Mouse (Mus musculus) CH12.LX (cell line): ENCODE measurements at regions not wholly inside any gene's neighbourhood (a gene's known extent, or its start where the extent isn't known, plus 50 kb on each side); places are given as distances from the start of the nearest gene placed in this dataset.

Source experiments
- DNase-seq: peaks from one replicate; pipeline ENCODE4 v3.0.0-alpha.2; 2013; ENCODE audit errors: extremely low read depth
- H3K27ac ChIP-seq: 2 replicates; pipeline ENCODE4 v1.5.1; 2012; ENCODE audit warnings: low read depth, mild to moderate bottlenecking, control low read depth, moderate library complexity; ENCODE audit not compliant: insufficient read depth
- H3K27me3 ChIP-seq: replicated peaks from 2 replicates; pipeline ENCODE3; 2012; ENCODE audit warnings: inconsistent platforms
- H3K36me3 ChIP-seq, 2 experiments: replicated peaks in 1 of 2; 2 replicates each; pipeline versions ENCODE3 to v1.6.1; 2012; ENCODE audit warnings: inconsistent platforms in 1 of 2, low read length in 1 of 2, mild to moderate bottlenecking in 1 of 2, mixed read lengths in 1 of 2, moderate library complexity in 1 of 2; ENCODE audit not compliant: control insufficient read depth in 1 of 2, insufficient read depth in 1 of 2
- H3K4me1 ChIP-seq, 2 experiments: 2 replicates each; pipeline ENCODE4 v1.6.1; 2012; ENCODE audit warnings: inconsistent platforms in 1 of 2, moderate library complexity in 1 of 2; ENCODE audit not compliant: insufficient read depth in 2 of 2, control insufficient read depth in 1 of 2
- H3K4me2 ChIP-seq: 2 replicates; pipeline ENCODE4 v1.6.1; 2012; ENCODE audit warnings: low read depth, mild to moderate bottlenecking, control low read depth; ENCODE audit not compliant: poor library complexity, insufficient read depth, severe bottlenecking
- H3K4me3 ChIP-seq, 3 experiments: fragments of 150-350 bp in 1 of 3; sonication (generic) in 1 of 3; replicated peaks in 1 of 3; 2 replicates each; pipeline versions ENCODE3 to v1.5.1; 2011 to 2012; ENCODE audit warnings: low read depth in 2 of 3, low read length in 2 of 3, mild to moderate bottlenecking in 2 of 3, moderate library complexity in 2 of 3, control low read depth in 1 of 3, improper control_type of control experiment in 1 of 3, inconsistent platforms in 1 of 3, mixed read lengths in 1 of 3; ENCODE audit not compliant: poor library complexity in 1 of 3
- H3K79me2 ChIP-seq: replicated peaks from 2 replicates; pipeline ENCODE4 v1.6.1; 2012; ENCODE audit warnings: mild to moderate bottlenecking, moderate library complexity; ENCODE audit not compliant: control insufficient read depth, poor library complexity, insufficient read depth, severe bottlenecking; ENCODE audit errors: extremely low read depth
- H3K9ac ChIP-seq: 2 replicates; pipeline ENCODE4 v1.6.1; 2012; ENCODE audit warnings: low read depth, mild to moderate bottlenecking, control low read depth, moderate library complexity; ENCODE audit not compliant: insufficient read depth
- H3K9me3 ChIP-seq: replicated peaks from 2 replicates; pipeline ENCODE3; 2012; ENCODE audit warnings: low read length, inconsistent platforms, mixed read lengths
- CHD2 ChIP-seq: IDR thresholded peaks from 2 replicates; pipeline ENCODE4 v1.6.1; 2011; ENCODE audit warnings: low read length, improper control_type of control experiment
- CTCF ChIP-seq, 2 experiments: IDR thresholded peaks in 1 of 2; conservative IDR thresholded peaks in 1 of 2; 2 replicates each; pipeline ENCODE4 v1.5.1; 2011 to 2012; ENCODE audit warnings: low read depth in 2 of 2, low read length in 2 of 2, improper control_type of control experiment in 1 of 2, inconsistent platforms in 1 of 2, mild to moderate bottlenecking in 1 of 2, moderate library complexity in 1 of 2
- ETS1 ChIP-seq: conservative IDR thresholded peaks from 2 replicates; pipeline ENCODE4 v1.6.1; 2012; ENCODE audit warnings: low read depth, mild to moderate bottlenecking, inconsistent platforms, low read length, improper control_type of control experiment, moderate library complexity
- GABPA ChIP-seq: IDR thresholded peaks from 2 replicates; pipeline ENCODE4 v1.6.1; 2012; ENCODE audit warnings: low read depth, low read length, improper control_type of control experiment, inconsistent platforms; ENCODE audit not compliant: insufficient replicate concordance
- HCFC1 ChIP-seq: IDR thresholded peaks from 2 replicates; pipeline ENCODE4 v1.6.1; 2012; ENCODE audit warnings: low read depth, mild to moderate bottlenecking, inconsistent platforms, low read length, improper control_type of control experiment
- JUN ChIP-seq: IDR thresholded peaks from 2 replicates; pipeline ENCODE4 v1.6.1; 2011; ENCODE audit warnings: low read depth, mild to moderate bottlenecking, low read length, improper control_type of control experiment, moderate library complexity; ENCODE audit not compliant: insufficient read depth
- MAX ChIP-seq: IDR thresholded peaks from 2 replicates; pipeline ENCODE4 v1.6.1; 2011; ENCODE audit warnings: low read length, improper control_type of control experiment
- MXI1 ChIP-seq: IDR thresholded peaks from 2 replicates; pipeline ENCODE4 v1.6.1; 2011; ENCODE audit warnings: mild to moderate bottlenecking, low read depth, low read length, improper control_type of control experiment
- MYC ChIP-seq: IDR thresholded peaks from 2 replicates; pipeline ENCODE4 v1.6.1; 2011; ENCODE audit warnings: low read depth, mild to moderate bottlenecking, improper control_type of control experiment, low read length
- NRF1 ChIP-seq: IDR thresholded peaks from 2 replicates; pipeline ENCODE4 v1.6.1; 2014; ENCODE audit warnings: low read depth, mild to moderate bottlenecking, inconsistent platforms, low read length, improper control_type of control experiment, moderate library complexity
- PAX5 ChIP-seq: IDR thresholded peaks from 2 replicates; pipeline ENCODE4 v1.6.1; 2012; ENCODE audit warnings: low read length, inconsistent platforms, mixed read lengths
- POLR2A ChIP-seq: IDR thresholded peaks from 2 replicates; pipeline ENCODE4 v1.6.1; 2011; ENCODE audit warnings: low read depth, mild to moderate bottlenecking, improper control_type of control experiment, low read length
- RAD21 ChIP-seq: IDR thresholded peaks from 2 replicates; pipeline ENCODE4 v1.6.1; 2011; ENCODE audit warnings: low read depth, mild to moderate bottlenecking, low read length, improper control_type of control experiment, moderate library complexity
- RCOR1 ChIP-seq: conservative IDR thresholded peaks from 2 replicates; pipeline ENCODE4 v1.6.1; 2012; ENCODE audit warnings: low read depth, mild to moderate bottlenecking, inconsistent platforms, low read length, improper control_type of control experiment
- SMC3 ChIP-seq: IDR thresholded peaks from 2 replicates; pipeline ENCODE4 v1.6.1; 2011; ENCODE audit warnings: low read depth, low read length, improper control_type of control experiment
- TCF12 ChIP-seq: IDR thresholded peaks from 2 replicates; pipeline ENCODE4 v1.6.1; 2014; ENCODE audit warnings: low read depth, mild to moderate bottlenecking, inconsistent platforms, low read length, improper control_type of control experiment
- UBTF ChIP-seq: IDR thresholded peaks from 2 replicates; pipeline ENCODE4 v1.6.1; 2012; ENCODE audit warnings: low read depth, mild to moderate bottlenecking, inconsistent platforms, low read length, improper control_type of control experiment, moderate library complexity
- USF1 ChIP-seq: IDR thresholded peaks from 2 replicates; pipeline ENCODE4 v1.6.1; 2014; ENCODE audit warnings: low read depth, mild to moderate bottlenecking, inconsistent platforms, low read length, improper control_type of control experiment
- USF2 ChIP-seq: conservative IDR thresholded peaks from 2 replicates; pipeline ENCODE4 v1.6.1; 2011; ENCODE audit warnings: low read depth, low read length, improper control_type of control experiment
- ZMIZ1 ChIP-seq: IDR thresholded peaks from 2 replicates; pipeline ENCODE4 v1.6.1; 2012; ENCODE audit warnings: low read depth, mild to moderate bottlenecking, inconsistent platforms, low read length, improper control_type of control experiment
- ZNF384 ChIP-seq: IDR thresholded peaks from 2 replicates; pipeline ENCODE4 v1.6.1; 2012; ENCODE audit warnings: low read depth, low read length, improper control_type of control experiment, inconsistent platforms
- dilution Hi-C: fragments of 300-500 bp; cut with MboI; formaldehyde crosslinking; loops from 2 replicates; pipeline ENCODE4 v1.14.3; 2020; ENCODE audit warnings: low sequenced_read_pairs; ENCODE audit not compliant: extremely low pct_unique_long_range_greater_than_20kb, extremely low pct_ligation_motif_present
- in situ Hi-C: fragments of 300-500 bp; cut with MboI; formaldehyde crosslinking; loops from 3 replicates; pipeline ENCODE4 v1.14.3; 2019; ENCODE audit warnings: low sequenced_read_pairs, low pct_ligation_motif_present, low pct_unique_long_range_greater_than_20kb, mixed read lengths

DNA sequence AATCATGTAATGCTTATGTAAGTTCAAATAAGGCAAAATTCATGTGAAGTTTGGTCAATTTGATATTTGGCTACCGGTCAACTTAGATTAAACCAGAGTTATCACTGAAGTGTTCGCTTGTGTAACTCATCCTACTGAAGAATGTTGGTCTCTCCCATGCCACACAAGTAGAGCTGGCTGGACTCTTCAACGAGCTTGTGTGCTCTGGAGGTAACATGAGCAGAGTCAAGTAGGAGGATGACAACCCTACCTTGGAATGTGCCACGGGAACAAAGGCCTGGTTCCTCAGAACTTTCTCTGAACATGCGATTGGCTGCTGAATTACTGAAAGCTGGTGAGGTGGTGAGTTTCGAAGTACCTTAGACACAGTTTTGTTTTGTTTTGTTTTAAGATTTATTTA is 190.5 kb upstream of the Lyplal1 start:
- TF ChIP-seq JUN (no peak), HCFC1 (no peak), MAX (no peak), ETS1 (no peak), PAX5 (no peak), USF1 (no peak), POLR2A (no peak), GABPA (no peak), CHD2 (no peak), NRF1 (no peak), USF2 (no peak), CTCF (conservative IDR thresholded peaks at IDR 0.05 in 1 of 2, IDR thresholded peaks at IDR 0.05 in 1 of 2; ENCODE audit: low read depth in 2 of 2, low read length in 2 of 2) (no peak), SMC3 (no peak), RCOR1 (no peak), TCF12 (no peak)
- DNase-seq, result no peak
- no peaks in the 10 kb centered on the region for H3K79me2 ChIP-seq
- H3K9me3 ChIP-seq, result peaks cover 62% of the 10 kb centered on the region
- no peaks in the 10 kb centered on the region for H3K36me3 ChIP-seq
- no peak overlapping the region for H3K9ac ChIP-seq
- in situ Hi-C loops, result no loop called here
- no peak overlapping the region for H3K4me3 ChIP-seq
- no peaks in the 10 kb centered on the region for H3K27me3 ChIP-seq
- no peak overlapping the region for H3K27ac ChIP-seq
- no peaks in the 10 kb centered on the region for H3K4me1 ChIP-seq
- dilution Hi-C loops, result no loop called here
- H3K4me2 ChIP-seq, result no peak overlapping the region

DNA sequence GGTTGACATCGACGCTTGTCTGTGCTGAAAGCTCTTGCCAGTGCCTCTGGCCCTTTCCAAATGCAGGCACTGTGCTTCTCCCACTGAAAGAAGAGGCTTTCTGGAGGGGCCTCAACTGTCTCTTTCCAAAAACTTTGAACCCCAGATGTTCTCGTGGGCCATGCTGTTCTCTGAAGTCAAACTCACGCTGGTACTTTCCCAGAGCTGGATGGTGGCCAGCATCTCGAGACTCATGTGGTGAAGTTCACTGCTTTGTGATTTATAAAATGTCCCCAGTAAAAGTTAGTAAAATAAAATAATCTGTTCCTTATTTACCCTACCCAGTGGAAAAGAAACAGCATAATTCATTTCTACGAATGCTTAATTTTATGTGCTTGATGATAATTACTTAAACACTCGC is 180.4 kb upstream of the Lyplal1 start:
- Histone ChIP-seq H3K4me2 (no peak overlapping the region), H3K9ac (no peak overlapping the region), H3K4me3 (no peak overlapping the region), H3K9me3 (peaks cover 42% of the 10 kb centered on the region), H3K4me1 (no peaks in the 10 kb centered on the region), H3K27ac (no peak overlapping the region), H3K79me2 (no peaks in the 10 kb centered on the region), H3K36me3 (no peaks in the 10 kb centered on the region), H3K27me3 (no peaks in the 10 kb centered on the region)
- no peak for DNase-seq
- dilution Hi-C loops (no loop called here), in situ Hi-C loops (no loop called here)
- TF ChIP-seq CTCF (conservative IDR thresholded peaks at IDR 0.05 in 1 of 2, IDR thresholded peaks at IDR 0.05 in 1 of 2; ENCODE audit: low read depth in 2 of 2, low read length in 2 of 2), result no peak
- no peak for TF ChIP-seq SMC3
- no peak for TF ChIP-seq UBTF
- no peak for TF ChIP-seq ZMIZ1
- TF ChIP-seq ZNF384, result no peak
- no peak for TF ChIP-seq MYC
- no peak for TF ChIP-seq RAD21
- no peak for TF ChIP-seq USF2
- no peak for TF ChIP-seq MXI1
- TF ChIP-seq PAX5, result no peak
